Mouse (Mus musculus) activated CD4-positive, CD25-positive, alpha-beta regulatory T cell, adult 4 months (primary cell): Measurements from ENCODE around the gene Pex7. TPM values are rescaled to one million over a fixed set of nuclear protein-coding genes. Genes with fewer than 3 reads are reported as not detected.
A peak's percentile ranks its signal among the peaks of the same experiment; 100 is the strongest.

Experiments used
- ATAC-seq: one replicate; pipeline ENCODE4 v1.8.0; 2017
- polyA plus RNA-seq, 2 experiments: library from polyadenylated mRNA; unstranded; fragments of 100-300 nt; shearing (Covaris generic); gene quantifications; one replicate each; pipeline ENCODE4 v1.2.1; 2017

Pex7 gene
- polyA plus RNA-seq, 2 experiments from 2014 or later: 10.7 to 13.0 TPM

DNA sequence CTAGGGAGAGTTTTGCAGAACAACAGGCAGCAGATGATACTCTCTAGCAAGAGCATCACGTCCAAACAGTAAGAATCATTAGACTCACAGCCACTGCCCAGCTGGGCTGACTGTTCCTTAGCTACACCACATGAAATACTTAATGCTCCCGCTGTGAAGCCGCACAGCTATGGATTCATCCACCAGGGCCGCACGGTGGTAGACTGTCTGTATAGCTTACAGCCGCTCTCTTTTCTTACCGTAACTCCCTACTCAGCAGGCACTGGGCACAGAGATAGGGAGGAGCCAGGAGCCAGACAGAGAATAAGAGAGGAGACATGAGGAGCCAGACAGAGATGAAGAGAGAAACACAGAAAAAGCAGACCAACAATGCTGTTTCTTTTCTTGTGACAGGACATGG lies 30.8 kb downstream of the Pex7 start:
- no peak for ATAC-seq

DNA sequence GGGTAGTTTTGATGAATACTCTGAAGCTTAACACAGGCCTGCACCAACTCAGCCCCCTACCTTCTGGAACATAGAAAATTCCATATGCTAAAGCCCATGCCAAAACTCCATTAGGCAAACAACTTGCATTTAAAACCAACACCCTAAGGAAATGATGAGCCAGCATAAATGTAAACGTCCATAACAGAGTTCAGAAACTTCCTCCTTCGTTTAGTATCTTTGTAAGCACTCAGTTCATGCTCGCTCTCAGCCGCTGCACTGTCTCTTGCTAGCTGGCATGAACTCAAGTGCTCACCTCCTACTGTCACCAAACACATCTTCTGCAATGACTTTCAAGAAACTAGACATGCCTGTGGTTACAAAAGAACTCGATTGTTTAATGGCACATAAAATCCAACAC lies 32.1 kb downstream of the Pex7 start:
- ATAC-seq: no peak

DNA sequence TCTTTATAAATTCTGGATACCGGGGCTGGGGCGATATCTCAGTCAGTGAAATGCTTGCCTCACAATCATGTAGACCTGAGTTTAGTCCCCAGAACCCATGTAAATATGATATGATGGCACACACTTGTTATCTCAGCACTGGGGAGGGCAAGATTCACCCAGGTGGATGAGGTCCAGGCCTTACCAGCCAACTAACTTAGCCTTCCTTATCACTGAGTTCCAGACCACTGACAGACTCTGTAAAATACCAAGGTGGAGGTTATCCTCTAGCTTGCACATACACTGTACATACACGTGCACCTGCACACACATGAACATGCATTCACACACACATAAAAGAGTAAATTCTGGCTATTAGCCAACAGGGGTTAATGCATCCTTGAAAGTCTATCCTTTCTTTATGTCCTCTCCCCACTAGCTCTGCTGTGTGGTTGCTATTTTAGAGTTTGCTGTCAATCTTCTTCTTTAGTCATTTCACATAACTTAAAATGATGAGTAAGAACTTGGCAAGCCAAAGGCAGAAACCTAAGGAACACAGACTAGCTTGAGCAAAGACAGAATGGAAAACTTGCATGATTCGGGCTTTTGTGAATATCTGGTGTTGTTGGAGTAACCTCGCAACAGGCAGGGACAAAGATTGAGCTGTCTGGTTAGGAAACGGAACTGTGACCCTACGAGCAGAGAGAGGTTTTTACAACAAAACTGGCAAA lies 51.7 kb downstream of the Pex7 start:
- no peak for ATAC-seq

DNA sequence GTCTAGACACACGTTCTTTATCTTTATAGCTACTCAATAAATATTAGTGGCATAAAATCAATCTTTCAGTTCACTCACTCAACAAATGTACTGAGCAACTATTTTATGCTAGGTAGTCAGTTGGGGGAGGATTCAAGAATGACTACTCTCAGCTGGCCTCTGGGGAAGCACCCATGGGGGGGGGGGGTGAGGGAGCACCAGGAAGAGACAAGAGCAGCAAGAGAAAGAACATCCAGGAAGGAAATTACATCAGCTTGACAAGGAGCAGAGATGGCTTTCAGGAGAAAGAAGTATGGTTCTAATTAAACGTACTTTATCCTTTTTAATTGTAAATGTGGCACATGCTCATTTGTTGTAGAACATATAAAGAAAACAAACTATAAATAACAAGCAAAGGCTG lies 53.9 kb downstream of the Pex7 start:
- ATAC-seq: no peak

DNA sequence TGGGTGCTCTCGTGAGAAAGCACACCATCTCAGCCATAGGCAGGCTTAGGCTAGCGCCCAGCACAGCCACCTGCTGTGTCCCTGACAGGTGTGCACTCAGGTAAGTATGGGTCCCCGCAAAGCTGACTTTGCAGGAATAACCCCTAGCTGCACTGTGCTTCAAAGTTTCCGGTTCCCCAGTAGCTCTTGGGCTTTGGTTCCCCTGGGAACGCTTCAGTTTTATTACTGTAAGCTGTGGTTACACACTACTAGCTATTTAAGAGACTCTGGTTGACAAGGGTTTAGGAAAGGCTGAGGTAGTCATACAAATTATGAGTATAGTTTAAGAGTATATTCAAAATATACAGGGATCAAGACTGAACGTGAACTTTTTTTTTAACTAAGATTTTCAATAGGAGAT lies 54.7 kb downstream of the Pex7 start:
- ATAC-seq: no peak

DNA sequence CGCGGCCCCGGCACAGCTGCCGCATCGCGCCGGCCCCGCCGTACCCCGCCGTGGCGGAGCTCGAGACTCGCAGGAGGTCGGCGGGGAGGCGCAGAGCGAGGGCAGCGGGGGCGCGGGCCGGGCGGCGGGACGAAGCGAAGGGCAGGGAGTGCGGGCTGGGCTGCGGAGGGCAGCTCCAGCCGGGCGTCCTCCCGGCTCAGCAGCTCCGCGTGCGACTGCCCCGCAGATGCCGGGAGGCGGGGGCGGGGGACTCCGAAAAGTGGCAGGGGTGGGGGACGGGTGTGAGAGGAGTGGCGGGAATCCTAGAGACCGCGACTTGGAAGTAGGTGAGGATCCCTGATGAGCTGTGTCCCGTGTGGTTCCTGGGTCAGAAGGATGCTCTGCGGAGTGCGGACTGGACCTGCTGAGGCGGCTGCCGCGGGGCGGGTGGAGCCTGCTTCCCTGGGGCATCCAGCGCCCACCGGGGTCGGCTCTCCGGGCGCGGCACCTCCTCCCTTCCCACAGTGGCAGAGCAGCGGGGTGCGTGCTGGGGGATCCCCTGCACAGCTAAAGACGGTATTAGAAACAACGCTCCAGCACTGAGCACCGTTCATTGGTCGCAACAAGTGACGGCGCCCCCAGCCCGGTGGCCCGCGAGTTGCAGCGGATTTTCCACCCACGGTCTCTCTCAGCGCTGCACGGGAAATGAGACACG lies 56.3 kb downstream of the Pex7 start, which contains the start of gene Slc35d3:
Slc35d3 (minus strand) TSS at position 462 of the 694 bp plus-strand sequence.
- ATAC-seq: peak; percentile 78

DNA sequence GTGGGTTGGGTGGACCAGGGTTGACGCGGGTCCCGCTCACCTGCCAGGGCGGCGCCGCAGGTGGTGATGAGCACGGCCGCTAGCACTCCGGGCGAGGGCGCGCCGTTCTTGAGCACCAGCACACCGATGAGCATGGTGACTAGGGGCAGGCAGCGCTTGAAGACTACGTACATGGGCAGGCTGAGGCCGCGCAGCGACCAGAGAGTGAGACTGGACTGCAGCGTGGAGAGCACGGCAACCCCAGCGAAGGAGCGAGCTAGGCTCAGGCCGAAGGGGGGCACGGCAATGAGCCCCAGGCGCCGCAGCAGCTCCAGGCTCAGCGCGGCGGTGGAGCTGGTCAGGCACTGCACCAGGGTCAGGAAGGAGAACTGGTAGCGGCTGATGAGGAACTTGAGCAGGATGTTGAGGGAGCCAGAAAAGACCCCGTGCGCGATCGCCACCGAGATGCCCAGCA lies 56.9 kb downstream of the Pex7 start:
- ATAC-seq: peak; percentile 28

DNA sequence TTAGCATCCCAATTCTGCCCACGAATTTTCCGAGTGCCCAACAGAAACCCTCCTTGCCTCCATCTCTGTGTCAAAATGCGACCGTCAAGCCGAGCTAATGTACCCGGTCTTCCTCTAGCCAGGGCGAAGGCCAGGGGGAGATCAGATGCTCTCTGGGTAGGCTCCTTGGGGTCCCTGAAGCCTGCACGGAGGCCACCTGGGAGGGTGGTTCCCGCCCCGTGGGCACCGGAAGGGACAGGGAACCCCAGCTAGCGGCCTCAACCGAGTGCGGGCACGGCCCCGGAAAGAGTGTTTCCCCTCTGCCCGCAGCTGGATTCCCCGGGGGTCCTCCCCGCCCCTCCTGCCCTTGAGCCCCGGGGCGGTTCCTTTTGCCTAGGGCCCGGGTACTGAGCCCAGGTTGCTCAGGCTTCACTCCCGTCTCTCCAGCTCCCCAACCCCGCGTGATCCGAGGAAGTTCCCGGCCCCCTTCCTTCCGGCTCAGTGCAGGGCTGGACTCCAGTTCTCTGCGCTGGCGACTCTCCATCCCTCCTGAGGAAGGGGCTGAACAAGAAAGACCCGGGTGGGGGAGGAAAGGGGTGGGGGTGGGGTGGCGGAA lies 57.6 kb downstream of the Pex7 start:
- no peak for ATAC-seq

DNA sequence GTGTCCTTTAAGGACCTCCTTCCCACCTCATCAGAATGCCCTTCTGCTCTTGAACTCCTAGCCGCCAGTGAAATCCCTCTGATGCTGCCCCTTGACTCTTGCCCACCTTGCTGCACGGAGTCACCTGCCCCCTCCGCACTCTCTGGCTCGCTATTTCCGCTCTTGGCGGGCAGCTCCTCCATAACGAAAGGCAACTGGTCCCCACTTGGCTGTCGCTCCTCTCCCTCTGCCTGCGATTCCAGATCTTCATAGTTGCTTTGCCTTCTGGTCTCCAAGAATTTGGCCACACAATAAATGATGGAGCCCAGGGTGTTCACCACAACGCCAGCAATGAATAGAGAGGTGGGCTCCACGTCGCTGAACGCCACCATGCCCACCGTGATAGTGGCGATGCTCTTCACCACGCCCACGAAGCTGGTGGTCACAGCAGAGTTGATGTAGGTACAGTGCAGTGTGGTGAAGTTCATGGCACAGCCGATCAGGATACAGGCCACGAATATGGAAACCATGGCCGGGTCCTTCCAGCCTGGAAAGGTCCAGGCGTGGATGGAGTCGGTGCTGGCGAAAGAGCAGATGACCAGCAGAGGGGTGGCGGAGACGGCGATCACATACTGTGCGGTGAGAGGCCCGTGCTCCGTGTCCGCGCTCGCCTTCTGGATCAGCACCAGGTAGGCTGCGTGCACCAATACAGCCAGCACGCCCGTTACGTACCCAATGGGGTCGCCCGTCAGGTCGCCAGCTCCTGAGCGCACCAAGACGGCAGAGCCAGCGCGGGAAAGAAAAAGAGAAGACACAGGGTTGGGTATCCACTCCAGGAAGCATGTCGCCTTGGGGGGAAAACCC lies 58.3 kb downstream of the Pex7 start:
- no peak for ATAC-seq

DNA sequence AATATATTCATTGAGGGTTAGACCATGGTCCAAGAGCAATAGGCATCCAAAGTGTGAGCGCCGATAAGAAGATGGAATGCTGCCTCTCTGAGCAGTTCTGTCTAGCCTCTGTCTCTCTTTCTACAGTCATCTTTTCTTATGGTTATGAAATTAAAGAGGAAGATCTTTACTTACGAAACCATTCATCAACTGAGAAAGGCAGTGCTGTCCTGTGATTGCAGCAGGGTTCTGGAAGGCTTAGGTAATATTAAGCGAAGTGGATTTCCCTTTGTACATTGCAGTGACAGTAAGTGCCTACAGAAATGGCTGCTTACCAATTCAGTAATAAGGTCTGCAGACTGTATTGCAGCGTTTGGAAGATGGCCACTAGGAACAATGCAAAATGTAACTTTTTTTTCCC lies 67.7 kb downstream of the Pex7 start:
- no peak for ATAC-seq

DNA sequence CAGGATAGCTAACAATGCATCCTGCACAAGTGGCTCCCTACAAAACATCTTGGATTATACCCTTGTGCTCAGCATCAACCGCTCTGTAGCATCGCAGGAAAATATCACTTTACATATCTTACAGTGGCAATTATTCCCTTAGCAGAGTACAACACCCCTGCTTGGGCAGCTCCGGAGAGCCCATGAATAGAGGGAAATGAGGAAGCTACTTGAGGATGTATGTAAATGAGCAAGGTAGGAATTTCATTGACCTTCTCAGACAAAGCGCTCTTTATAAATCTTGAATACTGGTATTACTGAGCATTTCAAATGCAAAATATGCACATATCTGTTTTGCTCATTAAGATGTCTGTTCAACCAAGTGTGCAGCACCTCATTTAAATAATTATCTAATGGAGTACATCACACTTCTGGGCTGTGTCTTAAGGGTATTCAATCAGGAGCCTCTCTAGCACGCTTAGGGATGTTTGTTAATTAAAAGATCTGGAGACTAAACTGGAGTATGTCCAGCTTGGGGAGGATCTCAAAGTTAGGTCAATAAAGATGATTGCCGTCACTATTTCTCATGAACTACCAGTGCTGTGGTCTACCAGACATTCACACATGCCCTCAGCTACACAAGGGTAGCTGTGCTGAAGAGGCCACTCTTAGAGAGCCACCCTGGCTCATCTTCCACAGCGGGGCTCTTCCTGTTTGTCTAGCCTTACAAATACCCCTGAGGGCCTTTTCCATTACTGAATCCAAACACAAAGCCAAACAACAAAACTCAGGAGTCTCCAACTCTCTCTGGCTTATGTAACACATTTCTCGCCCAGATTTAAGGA lies 71.4 kb downstream of the Pex7 start:
- ATAC-seq: no peak

DNA sequence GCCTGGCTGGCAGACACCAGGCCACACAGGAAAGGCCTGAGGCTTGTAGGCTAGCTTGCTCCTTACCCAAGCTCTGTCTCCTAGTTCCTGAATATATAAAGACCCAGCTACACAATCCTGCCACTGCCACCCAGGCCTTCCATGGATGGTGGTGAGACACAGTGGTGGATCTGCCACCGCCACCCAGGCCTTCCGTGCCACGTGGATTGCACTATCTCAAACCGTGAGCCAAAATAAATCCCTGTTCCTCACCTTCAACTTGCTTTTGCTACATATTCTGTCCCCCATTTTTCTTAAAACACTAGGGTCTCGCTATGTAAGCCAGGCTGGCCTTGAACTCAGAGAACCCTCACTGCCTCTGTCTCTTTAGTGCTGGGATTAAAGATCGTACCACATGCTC lies 73.3 kb downstream of the Pex7 start:
- no peak for ATAC-seq

DNA sequence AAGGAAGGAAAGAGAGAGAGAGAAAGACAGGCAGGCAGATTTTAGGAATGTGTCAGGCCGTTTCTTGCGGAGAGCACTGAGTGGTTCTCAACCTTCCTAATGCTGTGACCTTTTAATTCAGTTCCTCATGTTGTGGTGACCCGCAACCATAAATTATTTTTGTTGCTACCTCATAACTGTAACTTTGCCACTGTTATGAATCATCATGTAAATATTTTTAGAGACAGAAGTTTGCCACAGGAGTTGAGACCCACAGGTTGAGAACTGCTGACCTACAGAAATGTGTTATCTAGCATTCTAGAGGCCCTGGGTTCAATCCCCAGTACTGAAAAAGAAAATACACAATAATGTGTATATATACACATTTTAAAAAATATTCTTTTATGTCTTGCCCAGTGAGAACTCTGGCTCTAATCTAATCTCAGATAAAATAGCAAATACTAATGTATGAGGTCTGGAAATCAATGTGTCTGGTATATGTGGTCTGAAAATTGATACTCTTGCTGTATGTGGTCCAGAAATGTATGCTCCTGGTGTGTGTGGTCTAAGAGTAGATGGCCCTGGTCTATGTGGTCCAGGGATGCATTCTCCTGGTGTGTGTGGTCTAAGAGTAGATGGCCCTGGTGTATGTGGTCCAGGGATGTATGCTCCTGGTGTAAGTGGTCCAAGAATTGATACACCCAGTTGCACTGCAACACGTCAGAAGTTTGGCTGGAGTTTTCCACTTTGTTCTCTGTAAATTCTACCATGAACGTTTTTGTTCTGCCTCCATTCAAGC lies 76.2 kb downstream of the Pex7 start:
- no peak for ATAC-seq

DNA sequence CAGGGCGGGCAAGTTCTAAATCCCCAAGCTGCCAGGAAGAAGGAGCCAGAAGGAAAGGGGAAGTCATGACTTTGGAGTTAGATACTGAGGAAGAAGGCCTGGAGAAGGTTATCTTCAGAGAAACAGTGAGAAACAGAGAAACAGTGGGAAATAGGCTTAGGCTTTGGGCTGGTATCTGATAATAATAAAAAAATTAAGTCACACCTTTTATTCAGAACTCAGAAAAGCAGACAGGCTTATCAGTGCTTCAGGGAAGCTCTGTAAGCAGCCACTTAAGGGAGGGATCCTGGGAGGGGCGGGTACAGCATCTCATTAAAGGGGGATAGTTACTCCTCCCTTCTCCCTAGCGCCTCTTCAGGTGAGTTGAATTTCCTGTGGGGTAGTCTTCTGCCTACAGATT lies 86.5 kb downstream of the Pex7 start:
- no peak for ATAC-seq

DNA sequence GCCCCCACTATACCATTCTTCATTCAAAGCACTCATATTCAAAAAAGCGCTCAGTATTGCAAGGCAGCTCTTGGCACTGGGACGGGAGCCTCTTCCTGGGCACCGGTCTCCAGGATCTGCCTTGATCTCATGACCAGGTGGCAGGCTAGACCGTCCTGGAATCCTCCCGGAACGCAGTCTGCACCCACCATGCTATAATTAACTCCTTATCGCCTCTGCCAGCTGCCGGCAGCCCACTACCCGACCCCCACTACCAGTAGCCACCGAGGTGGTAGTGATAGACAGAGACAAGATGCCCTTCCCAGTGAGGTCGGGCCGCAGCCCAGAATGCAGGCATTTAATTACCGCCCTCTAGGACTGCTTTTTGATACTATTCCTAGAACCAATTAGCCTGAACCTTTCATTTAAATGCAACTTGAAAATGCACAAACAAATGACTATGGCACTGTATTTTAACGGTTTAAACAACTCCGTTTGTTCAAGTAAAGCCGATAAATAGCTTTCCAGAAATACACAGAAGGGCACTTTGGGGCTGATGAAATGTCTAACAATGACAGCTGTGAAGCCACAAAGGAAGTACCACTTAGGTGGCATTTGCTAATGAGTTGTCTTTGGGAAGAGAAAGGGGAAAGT lies 88.7 kb downstream of the Pex7 start:
- ATAC-seq: no peak

DNA sequence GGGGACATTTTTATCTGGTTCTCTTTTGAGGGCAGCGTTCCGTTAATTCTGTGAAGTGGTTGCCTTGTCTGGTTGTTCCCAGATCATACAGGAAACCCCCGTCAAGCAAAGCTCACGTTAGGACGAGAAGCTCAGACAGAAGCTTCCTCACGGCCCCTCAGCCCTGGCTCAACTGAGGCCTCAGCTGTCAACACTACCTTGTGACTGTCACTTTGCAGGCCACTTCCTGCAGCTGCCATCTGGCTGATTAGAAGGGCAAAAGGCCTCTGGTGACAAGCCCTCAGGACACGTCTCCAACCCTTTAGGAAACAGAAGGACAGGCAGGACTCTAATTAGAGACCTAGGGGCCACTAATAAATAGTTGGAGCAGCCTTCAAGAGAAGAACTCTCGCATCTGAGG lies 92.1 kb downstream of the Pex7 start:
- ATAC-seq: no peak

DNA sequence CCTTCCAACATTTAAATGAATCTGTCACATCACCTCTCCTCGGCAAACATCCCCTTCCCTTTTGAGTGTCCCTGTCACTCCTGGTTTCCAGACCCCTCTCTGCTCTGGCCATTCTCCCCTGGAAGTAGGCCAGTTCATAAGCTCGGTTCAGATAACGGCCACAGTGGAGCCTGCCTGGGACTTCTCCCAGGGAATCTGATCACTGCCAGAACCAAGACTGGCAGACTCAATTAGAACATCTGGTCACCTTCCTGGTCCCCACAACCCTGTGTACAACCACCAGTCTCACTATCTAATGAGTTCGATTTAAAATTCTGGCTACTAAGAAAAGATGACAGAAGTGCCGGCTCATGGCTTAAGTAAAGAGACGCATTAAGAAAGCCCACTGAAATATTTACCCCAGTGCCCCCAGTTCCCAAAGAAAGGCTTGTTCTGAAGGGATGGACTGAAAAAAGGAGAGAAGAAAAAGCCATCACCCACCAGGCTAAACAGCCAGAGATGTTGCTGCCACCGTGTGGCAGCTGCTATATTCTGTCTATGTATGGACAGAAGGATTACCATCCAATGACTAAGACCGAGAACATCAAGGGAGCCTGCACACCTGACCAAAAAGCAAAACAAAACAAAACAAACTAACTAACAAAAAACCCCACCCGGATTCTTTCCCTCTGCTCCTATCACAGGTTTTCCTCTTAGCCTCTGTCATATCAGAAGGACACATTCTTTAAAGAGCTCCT lies 95.9 kb downstream of the Pex7 start:
- peak; percentile 61 for ATAC-seq

DNA sequence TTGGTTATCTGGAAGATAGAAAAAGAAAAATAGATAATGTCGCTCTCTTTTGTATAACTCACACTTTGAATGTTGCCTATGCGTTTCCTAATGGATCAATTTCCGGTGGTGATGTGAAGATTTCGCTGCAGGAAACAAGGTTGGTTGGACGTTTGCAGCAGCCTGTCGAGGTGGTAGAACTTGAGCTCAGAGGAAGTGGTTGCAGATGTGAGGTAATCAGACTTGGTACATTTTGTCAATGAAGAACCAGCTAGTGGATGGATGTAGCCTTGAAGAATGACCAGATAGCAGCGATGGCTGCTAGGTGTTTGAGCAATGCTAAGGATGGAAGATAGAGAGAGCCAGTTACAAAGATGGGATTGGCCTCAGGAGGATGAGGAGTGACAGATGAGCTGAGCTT lies 102.7 kb downstream of the Pex7 start:
- ATAC-seq: no peak
